Mouse (Mus musculus) Patski (cell line): ENCODE data around the gene Jak2. TPM values are rescaled to one million over a fixed set of nuclear protein-coding genes. Genes with fewer than 3 reads are reported as not detected.

Experiments used
- ATAC-seq: fragments of 100-300 bp; one replicate; pipeline ENCODE4 v1.8.0; 2021
- CTCF ChIA-PET: fragments of 350-600 bp; sonication (Branson Sonifier 250); formaldehyde crosslinking; loops from one replicate; lab custom pipeline; 2022; ENCODE audit warnings: inconsistent platforms; lab: Charles Lee
- POLR2A ChIA-PET: fragments of 350-600 bp; sonication (Branson Sonifier 250); formaldehyde crosslinking; loops from one replicate; lab custom pipeline; 2022; ENCODE audit warnings: antibody characterized with exemption, inconsistent platforms; lab: Charles Lee
- DNase-seq: peaks from one replicate; pipeline ENCODE4 v3.0.0-alpha.2; 2011; ENCODE audit warnings: low read depth, low spot score
- H3K27me3 ChIP-seq: fragments of 371-371 bp; one replicate; pipeline ENCODE4 v1.5.1; 2021
- CTCF ChIP-seq: fragments of 100-300 bp; IDR thresholded peaks from one replicate; pipeline ENCODE4 v1.5.1; 2021
- in situ Hi-C: fragments of 300-500 bp; cut with MboI; formaldehyde crosslinking; loops from 3 replicates; pipeline ENCODE4 v1.11.1; 2018; ENCODE audit warnings: low pct_unique_long_range_greater_than_20kb, mixed read lengths
- polyA plus RNA-seq: library from polyadenylated mRNA; unstranded; gene quantifications from one replicate; pipeline ENCODE4 v1.2.3, GENCODE M21; 2021

The Jak2 gene
- polyA plus RNA-seq, 1 experiment from 2014 or later: 32.4 TPM

GRCm38 (mm10) chr19:29227941-29228590 is 23.6 kb upstream of the Jak2 start:
- DNase-seq: no peak
- CTCF ChIA-PET: interaction anchor here (1.6 kb wide), 1 partner anchor 10 kb away, joined by 4 read pairs; no protein-coding TSS in a partner anchor
- TF ChIP-seq CTCF: no peak
- H3K27me3 ChIP-seq: no peaks in the 10 kb centered on the region
- POLR2A ChIA-PET: no interaction called here
- ATAC-seq: no peak
- in situ Hi-C loops: no loop called here

DNA sequence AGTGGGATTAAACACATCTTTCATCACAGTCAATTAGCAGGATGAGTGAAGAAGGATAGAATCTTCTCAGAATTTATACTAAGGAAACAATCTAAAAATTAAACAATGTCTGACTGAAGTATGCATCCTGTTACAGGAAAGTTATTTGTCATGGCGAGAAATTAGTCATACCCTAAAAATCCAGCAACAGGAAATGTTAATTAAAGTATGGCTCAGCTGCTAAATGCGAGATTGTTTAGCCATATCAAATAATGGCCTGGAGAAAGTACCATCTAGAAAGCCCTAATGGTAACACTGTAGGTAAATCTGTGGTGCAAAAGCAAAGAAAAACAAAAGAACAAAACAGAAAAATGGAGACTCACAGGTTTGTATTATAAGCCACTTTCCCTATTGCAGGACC is 22.6 kb upstream of the Jak2 start:
- no peaks in the 10 kb centered on the region for H3K27me3 ChIP-seq
- CTCF ChIA-PET: no interaction called here
- no peak for TF ChIP-seq CTCF
- POLR2A ChIA-PET: no interaction called here
- no peak for DNase-seq
- in situ Hi-C loops: no loop called here
- no peak for ATAC-seq

GRCm38 (mm10) chr19:29232738-29233137 is 18.9 kb upstream of the Jak2 start:
- ChIA-PET POLR2A (no interaction called here), CTCF (interaction anchor here (1.3 kb wide), 1 partner anchor 22 kb away, joined by 4 read pairs; no protein-coding TSS in a partner anchor)
- DNase-seq (no peak), ATAC-seq (no peak)
- in situ Hi-C loops: no loop called here
- no peak for TF ChIP-seq CTCF
- H3K27me3 ChIP-seq: no peaks in the 10 kb centered on the region

GRCm38 (mm10) chr19:29236658-29237385 is 14.8 kb upstream of the Jak2 start:
- ChIA-PET CTCF (interaction anchor here (0.9 to 1.5 kb wide), 3 partner anchors 11 to 58 kb away, joined by 3 to 6 read pairs (median 5); no protein-coding TSS in a partner anchor), POLR2A (no interaction called here)
- no peaks in the 10 kb centered on the region for H3K27me3 ChIP-seq
- DNase-seq: no peak
- no peak for ATAC-seq
- TF ChIP-seq CTCF: no peak
- in situ Hi-C loops: no loop called here

DNA sequence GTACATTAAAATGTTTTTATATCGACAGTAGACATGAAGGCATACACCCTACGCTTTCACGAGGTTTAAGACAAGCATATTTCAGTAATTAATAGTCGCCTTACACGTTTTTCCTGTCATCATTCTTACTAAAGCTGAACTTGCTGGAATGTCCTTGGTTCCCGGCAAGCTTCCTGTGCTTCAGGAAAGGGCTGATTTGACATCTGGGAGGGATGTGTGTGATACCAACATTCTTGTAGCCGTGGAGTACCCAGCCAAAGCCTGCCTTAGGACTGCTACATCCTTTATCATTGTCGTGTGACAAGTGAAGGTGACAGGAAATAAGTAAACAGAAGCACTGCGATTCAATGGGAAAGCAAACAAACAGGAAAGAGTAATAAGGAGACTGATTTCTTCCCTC is 13.5 kb upstream of the Jak2 start:
- in situ Hi-C loops: no loop called here
- POLR2A ChIA-PET: no interaction called here

DNA sequence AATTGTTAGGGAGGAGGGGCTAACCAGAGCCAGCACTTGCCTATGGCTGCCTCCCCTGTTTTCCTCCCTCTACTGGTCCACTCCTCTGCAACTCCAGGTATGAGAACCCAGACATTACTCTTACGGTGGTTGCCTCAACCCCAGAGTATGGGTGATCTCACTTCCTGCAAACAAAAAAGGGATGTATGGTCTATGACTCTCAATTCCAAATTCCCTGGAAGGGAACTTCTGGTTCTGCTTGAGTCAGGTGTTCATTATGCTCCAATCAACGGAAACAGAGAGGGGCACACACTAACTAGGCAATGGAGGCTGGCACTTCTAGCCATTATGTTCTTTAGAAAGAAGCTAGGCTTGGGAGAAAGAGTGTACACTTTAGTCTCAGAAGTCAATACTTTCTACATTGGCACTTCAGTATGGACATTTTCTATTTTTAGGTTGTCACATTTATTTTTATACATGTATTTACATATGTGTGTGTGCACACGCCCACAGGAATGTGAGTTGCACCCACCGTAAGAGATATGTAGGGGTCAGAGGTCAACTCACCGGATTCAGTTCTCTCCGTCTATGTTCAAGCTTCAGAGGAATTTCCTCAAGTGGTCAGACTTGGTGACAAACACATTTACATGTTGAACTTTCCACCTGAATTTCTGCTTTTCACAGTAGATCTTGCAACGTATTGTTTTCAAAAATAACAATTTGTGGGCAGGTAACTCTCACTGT is 12.0 kb upstream of the Jak2 start:
- DNase-seq: no peak
- H3K27me3 ChIP-seq: no peaks in the 10 kb centered on the region
- ATAC-seq: no peak
- CTCF ChIA-PET: no interaction called here
- POLR2A ChIA-PET: no interaction called here
- no peak for TF ChIP-seq CTCF
- in situ Hi-C loops: no loop called here

More for the DNA sequence above, 13.5 kb upstream of the Jak2 start:
- CTCF ChIA-PET: interaction anchor here (0.9 to 1.5 kb wide), 3 partner anchors 9 to 57 kb away, joined by 3 to 6 read pairs (median 5); no protein-coding TSS in a partner anchor
- no peak for DNase-seq
- H3K27me3 ChIP-seq: no peaks in the 10 kb centered on the region
- no peak for ATAC-seq
- TF ChIP-seq CTCF: no peak

DNA sequence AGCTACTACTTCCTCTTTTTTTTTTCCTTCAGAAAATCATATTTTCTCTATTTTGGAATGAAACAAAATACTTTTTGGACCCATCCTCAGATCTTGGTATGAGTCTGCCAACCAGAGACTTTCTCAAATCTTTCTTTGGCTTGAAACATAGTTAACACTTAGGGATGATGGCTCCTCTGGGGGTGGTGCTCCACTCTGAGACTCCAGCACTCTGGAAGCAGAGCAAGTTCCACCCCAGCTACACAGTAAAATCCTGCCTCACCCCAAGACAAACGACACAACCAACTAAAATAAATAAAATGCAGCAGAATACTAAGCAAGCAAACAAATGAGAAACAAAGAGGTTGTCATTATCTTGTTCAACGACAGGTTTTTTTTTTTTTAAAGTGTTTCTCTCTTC is 11.0 kb upstream of the Jak2 start:
- ATAC-seq (no peak), DNase-seq (no peak)
- in situ Hi-C loops: no loop called here
- TF ChIP-seq CTCF: no peak
- H3K27me3 ChIP-seq: no peaks in the 10 kb centered on the region
- CTCF ChIA-PET: interaction anchor here (0.6 kb wide), 1 partner anchor 10 kb away, joined by 3 read pairs; no protein-coding TSS in a partner anchor
- POLR2A ChIA-PET: no interaction called here

GRCm38 (mm10) chr19:29241581-29241980 is 10.0 kb upstream of the Jak2 start:
- DNase-seq (no peak), ATAC-seq (no peak)
- in situ Hi-C loops: no loop called here
- no peaks in the 10 kb centered on the region for H3K27me3 ChIP-seq
- POLR2A ChIA-PET: no interaction called here
- CTCF ChIA-PET: interaction anchor here (0.8 kb wide), 1 partner anchor 102 kb away, joined by 3 read pairs; no protein-coding TSS in a partner anchor
- no peak for TF ChIP-seq CTCF

DNA sequence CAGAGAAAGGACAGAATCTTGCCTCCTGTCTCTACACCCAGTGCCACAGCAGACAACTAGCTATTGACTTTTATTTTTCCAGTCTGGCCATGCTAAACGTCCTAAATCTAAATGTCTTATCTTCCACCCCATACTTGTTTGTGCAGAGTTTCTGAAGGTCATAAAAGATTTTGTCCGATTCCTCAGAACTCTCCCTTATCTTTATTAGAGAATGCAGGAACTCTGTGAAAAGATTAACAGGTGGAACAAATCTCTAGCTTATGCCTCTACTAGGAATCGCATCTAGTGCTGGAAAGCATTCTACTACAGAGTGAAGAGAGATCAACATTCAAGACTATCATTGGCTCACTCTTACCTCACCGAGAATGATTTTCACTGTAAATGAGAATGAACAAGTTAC is 1.7 kb upstream of the Jak2 start:
- ChIA-PET POLR2A (interaction anchor here (0.5 to 0.6 kb wide), 2 partner anchors 160 to 252 kb away, joined by 3 to 4 read pairs; no protein-coding TSS in a partner anchor), CTCF (interaction anchor here (1.0 to 1.8 kb wide), 5 partner anchors 9 to 186 kb away, joined by 3 to 5 read pairs (median 4); no protein-coding TSS in a partner anchor)
- TF ChIP-seq CTCF: no peak
- H3K27me3 ChIP-seq: no peaks in the 10 kb centered on the region
- in situ Hi-C loops: loop anchor here (5.0 kb wide), 3 partner anchors 102 to 183 kb away; no protein-coding TSS in a partner anchor
- ATAC-seq (no peak), DNase-seq (no peak)
